Mouse (Mus musculus) megakaryocyte, embryonic 14.5 days (primary cell): Measurements from ENCODE around the gene Cubn.

ENCODE experiments used
- FLI1 ChIP-seq: IDR thresholded peaks from 2 replicates; pipeline ENCODE4 v1.6.1; 2012; ENCODE audit warnings: low read length, inconsistent platforms, mixed read lengths
- GATA1 ChIP-seq: IDR thresholded peaks from 3 replicates; pipeline ENCODE4 v1.6.1; 2012; ENCODE audit warnings: mixed read lengths, low read length, inconsistent platforms, borderline replicate concordance

DNA sequence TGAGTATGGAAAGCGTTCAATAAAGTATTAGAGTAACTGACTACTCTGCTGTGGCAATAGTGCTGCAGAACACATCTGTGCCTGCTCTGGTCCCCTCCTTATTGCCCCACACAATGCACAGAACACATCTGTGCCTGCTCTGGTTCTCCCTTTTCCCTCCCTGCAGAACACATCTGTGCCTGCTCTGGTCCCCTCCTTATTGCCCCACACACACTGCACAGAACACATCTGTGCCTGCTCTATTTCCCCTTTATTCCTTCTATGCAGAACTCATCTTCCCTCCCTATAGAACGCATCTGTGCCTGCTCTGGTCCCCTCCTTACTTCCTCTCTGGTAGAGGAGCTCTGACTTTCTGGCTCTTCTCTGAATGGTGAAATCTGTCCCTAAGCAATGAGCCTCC is 1.1 kb downstream of the Cubn start:
- TF ChIP-seq GATA1 (no peak), FLI1 (no peak)
